Mouse (Mus musculus) lung, adult 2 months (tissue): ENCODE data around the gene Cpsf6.

Experiments
- CTCF ChIP-seq: fragments of 200-500 bp; IDR thresholded peaks from 2 replicates; pipeline ENCODE4 v1.5.1; 2011; ENCODE audit warnings: mild to moderate bottlenecking, low read length, control low read depth; ENCODE audit not compliant: insufficient read depth
- POLR2A ChIP-seq: fragments of 200-500 bp; IDR thresholded peaks from 2 replicates; pipeline ENCODE4 v1.6.1; 2011; ENCODE audit warnings: low read depth, mild to moderate bottlenecking, control low read depth, low read length, borderline replicate concordance; ENCODE audit errors: extremely low read depth

DNA sequence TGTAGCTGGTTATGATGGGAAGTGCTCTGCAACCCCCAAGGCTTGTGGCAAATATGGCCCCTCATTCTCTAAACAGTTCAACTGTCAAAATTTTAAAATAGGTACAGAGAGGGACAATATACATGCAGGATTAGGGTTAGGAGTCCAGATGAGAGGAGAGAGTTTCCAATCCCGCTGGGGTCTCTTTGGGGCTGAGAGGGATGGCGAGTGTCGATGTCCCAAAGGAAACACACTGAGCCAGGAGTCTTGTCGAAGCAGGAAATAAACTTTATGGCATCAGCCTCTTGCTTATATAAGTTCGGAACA lies 26.4 kb upstream of the Cpsf6 start:
- no peak for TF ChIP-seq CTCF
- TF ChIP-seq POLR2A, result no peak
